Mouse (Mus musculus) bone marrow, adult 2 months (tissue): Measurements from ENCODE around the gene Cmbl.
"Not testable (repeated sequence)": the region's sequence is repeated elsewhere in the genome, so short reads cannot be mapped to it uniquely, and the experiment has no call there.

Experiments
- CTCF ChIP-seq: fragments of 200-500 bp; IDR thresholded peaks from 2 replicates; pipeline ENCODE4 v1.5.1; 2011; ENCODE audit warnings: low read length, control low read depth; ENCODE audit not compliant: control insufficient read depth, insufficient read depth
- POLR2A ChIP-seq: fragments of 200-500 bp; IDR thresholded peaks from 2 replicates; pipeline ENCODE4 v1.6.1; 2011; ENCODE audit warnings: low read depth, mild to moderate bottlenecking, control low read depth, low read length, borderline replicate concordance; ENCODE audit not compliant: control insufficient read depth

GRCm38 (mm10) chr15:31581086-31581485, 15.9 kb downstream of the Cmbl start:
- not testable (repeated sequence) for TF ChIP-seq CTCF, POLR2A
